Mouse (Mus musculus) hindbrain, embryonic 11.5 days (tissue): Measurements from ENCODE around the gene Abcd3. TPM values are rescaled to one million over a fixed set of nuclear protein-coding genes. Genes with fewer than 3 reads are reported as not detected.
"Not testable (repeated sequence)": the region's sequence is repeated elsewhere in the genome, so short reads cannot be mapped to it uniquely, and the experiment has no call there.

Source experiments
- ATAC-seq: fragments of 200-750 bp; cut with Nextera tagmentation; 2 replicates; pipeline ENCODE4 v1.8.0; 2017; ENCODE audit warnings: mild to moderate bottlenecking, moderate TSS enrichment, moderate library complexity; ENCODE audit not compliant: low FRiP score
- DNase-seq: peaks from one replicate; pipeline ENCODE4 v3.0.0-alpha.2; 2015; ENCODE audit warnings: low spot score
- H3K27ac ChIP-seq: fragments of 300-500 bp; sonication (generic); 2 replicates; pipeline ENCODE4 v1.5.1; 2014; ENCODE audit warnings: mild to moderate bottlenecking, low read depth, low read length
- H3K27me3 ChIP-seq: fragments of 300-500 bp; sonication (generic); 2 replicates; pipeline ENCODE4 v1.6.1; 2014; ENCODE audit warnings: mild to moderate bottlenecking, low read length, moderate library complexity, mixed read lengths; ENCODE audit not compliant: control insufficient read depth, insufficient read depth
- H3K36me3 ChIP-seq: fragments of 300-500 bp; sonication (generic); 2 replicates; pipeline ENCODE4 v1.6.1; 2014; ENCODE audit warnings: mild to moderate bottlenecking, low read length, moderate library complexity, mixed read lengths; ENCODE audit not compliant: control insufficient read depth, insufficient read depth
- H3K4me1 ChIP-seq: fragments of 300-500 bp; sonication (generic); replicated peaks from 2 replicates; pipeline ENCODE4 v1.6.1; 2014; ENCODE audit warnings: low read length, mixed read lengths; ENCODE audit not compliant: control insufficient read depth, insufficient read depth
- H3K4me2 ChIP-seq: fragments of 300-500 bp; sonication (generic); replicated peaks from 2 replicates; pipeline ENCODE4 v1.6.1; 2014; ENCODE audit warnings: mild to moderate bottlenecking, low read depth, low read length
- H3K4me3 ChIP-seq: fragments of 300-500 bp; sonication (generic); 2 replicates; pipeline ENCODE4 v1.5.1; 2014; ENCODE audit warnings: low read depth, low read length
- H3K9ac ChIP-seq: fragments of 300-500 bp; sonication (generic); 2 replicates; pipeline ENCODE4 v1.6.1; 2014; ENCODE audit warnings: low read depth, low read length
- H3K9me3 ChIP-seq: fragments of 300-500 bp; sonication (generic); 2 replicates; pipeline ENCODE4 v1.6.1; 2016; ENCODE audit warnings: low read length; ENCODE audit not compliant: control insufficient read depth
- WGBS: fragments of 180-500 bp; shearing (Covaris S2); extraction: QIAGEN DNeasy Blood & Tissue Kit; methylation state at CpG from one replicate; pipeline ENCODE4 v1.1.7; 2014; 5-methylcytosine and 5-hydroxymethylcytosine counted together
- polyA plus RNA-seq: library from polyadenylated mRNA; unstranded; fragments of >200 nt; fragmentation: Nextera tagmentation; extraction: Ambion mirVana; gene quantifications from 2 replicates; pipeline ENCODE4 v1.2.1, GENCODE M21; 2014

The Abcd3 gene
- polyA plus RNA-seq, 1 experiment from 2014 or later = 62.6 TPM

DNA sequence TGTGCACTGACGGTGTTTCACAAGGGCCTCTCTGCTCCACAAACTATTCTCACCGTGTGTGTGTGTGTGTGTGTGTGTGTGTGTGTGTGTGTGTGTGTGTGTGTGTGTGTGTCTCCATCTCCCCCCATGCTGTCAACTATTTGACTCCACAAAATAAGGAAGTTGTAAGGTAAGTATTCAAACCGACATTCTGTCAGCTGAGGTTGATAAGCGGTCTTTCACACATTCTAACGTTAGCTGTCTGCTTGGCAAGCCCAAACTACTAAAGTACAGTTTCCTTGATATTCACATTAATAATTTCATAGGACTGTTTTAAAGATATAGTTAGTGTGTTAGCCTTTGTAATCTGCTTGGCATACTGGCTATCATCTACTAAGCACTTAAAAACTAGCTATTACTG, 48.3 kb downstream of the Abcd3 start:
- Histone ChIP-seq H3K27ac (no peak overlapping the region), H3K27me3 (no peaks in the 10 kb centered on the region), H3K4me1 (no peaks in the 10 kb centered on the region), H3K4me2 (no peak overlapping the region), H3K9ac (no peak overlapping the region), H3K4me3 (no peak overlapping the region), H3K36me3 (no peaks in the 10 kb centered on the region), H3K9me3 (no peaks in the 10 kb centered on the region)
- WGBS = 92% methylated on average over 5 of the region's 5 CpGs
- DNase-seq (no peak), ATAC-seq (no peak)

- Histone ChIP-seq H3K9me3 (no peaks in the 10 kb centered on the region), H3K4me1 (no peaks in the 10 kb centered on the region), H3K9ac (no peak overlapping the region), H3K27me3 (no peaks in the 10 kb centered on the region), H3K27ac (no peak overlapping the region), H3K4me3 (no peak overlapping the region), H3K36me3 (no peaks in the 10 kb centered on the region), H3K4me2 (no peak overlapping the region)
- DNase-seq (no peak), ATAC-seq (no peak)
These were observed 49.1 kb downstream of the Abcd3 start for GRCm38 (mm10) chr3:121766048-121766447.

DNA sequence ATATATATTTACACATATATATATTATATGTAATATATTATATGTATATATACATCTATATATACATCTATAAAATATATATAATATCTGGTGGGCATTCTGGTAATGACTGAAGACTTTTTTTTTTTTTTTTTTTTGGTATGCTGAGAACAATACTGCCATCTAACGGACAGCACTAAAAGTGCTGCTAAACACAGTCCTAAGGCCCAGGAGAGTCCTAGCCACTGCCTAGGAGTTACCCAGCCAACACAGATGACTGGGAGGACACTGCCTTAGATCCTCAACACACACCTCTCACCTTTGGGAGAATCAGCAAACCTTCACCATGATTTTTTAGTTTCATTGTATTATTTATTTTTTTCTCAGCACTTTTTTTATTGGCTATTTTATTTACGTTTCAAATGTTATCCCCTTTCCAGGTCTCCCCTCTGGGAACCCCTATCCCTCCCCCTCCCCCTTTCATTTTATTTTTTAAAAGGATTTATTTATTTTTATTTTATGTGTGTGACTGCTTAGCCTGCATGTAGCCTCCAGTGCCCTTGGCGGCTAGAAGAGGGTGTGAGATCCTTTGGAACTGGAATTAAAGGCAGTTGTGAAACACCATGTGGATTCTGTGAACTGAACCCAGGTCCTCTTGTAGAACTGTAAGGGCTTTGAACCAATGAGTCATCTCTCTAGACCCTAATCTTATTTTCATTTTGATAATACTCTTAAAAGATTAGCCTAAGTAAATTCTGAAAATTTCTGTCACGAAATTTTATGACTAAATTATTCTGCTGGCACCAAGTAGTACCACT, 52.8 kb downstream of the Abcd3 start:
- peak; percentile 48 for DNase-seq
- Histone ChIP-seq H3K4me3 (no peak overlapping the region), H3K36me3 (no peaks in the 10 kb centered on the region), H3K9ac (no peak overlapping the region), H3K27ac (no peak overlapping the region), H3K4me1 (no peaks in the 10 kb centered on the region), H3K27me3 (no peaks in the 10 kb centered on the region), H3K4me2 (no peak overlapping the region), H3K9me3 (no peaks in the 10 kb centered on the region)
- ATAC-seq = no peak
- 65% methylated on average over 4 of the region's 4 CpGs for whole genome bisulfite sequencing

- ATAC-seq (no peak), DNase-seq (no peak)
- Histone ChIP-seq H3K4me1 (no peaks in the 10 kb centered on the region), H3K27ac (no peak overlapping the region), H3K9me3 (no peaks in the 10 kb centered on the region), H3K27me3 (no peaks in the 10 kb centered on the region), H3K9ac (no peak overlapping the region), H3K4me2 (no peak overlapping the region), H3K4me3 (no peak overlapping the region), H3K36me3 (no peaks in the 10 kb centered on the region)
- WGBS = 76% methylated on average over 7 of the region's 7 CpGs
These were observed 56.7 kb downstream of the Abcd3 start for GRCm38 (mm10) chr3:121758373-121758772.

DNA sequence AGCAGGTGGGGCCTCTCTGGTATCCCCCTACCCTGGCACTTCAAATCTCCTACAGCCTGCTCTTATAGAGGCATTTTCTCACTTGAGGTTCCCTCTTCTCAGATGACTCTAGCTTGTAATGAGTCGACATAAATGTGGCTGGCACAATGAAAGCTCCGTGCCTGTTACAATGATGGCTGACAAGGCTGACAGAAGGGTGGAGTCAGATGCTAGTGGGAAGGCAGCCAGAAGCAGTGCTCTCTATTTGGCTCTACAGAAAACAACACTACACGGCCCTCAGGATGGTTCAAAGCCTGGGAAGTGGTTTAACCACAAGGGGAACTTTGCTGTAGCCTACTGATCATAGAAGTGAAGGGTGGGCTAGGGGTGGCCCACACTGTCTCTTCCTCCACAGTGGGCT, 60.0 kb downstream of the Abcd3 start:
- DNase-seq (no peak), ATAC-seq (no peak)
- H3K27ac ChIP-seq = no peak overlapping the region
- no peak overlapping the region for H3K9ac ChIP-seq
- H3K4me3 ChIP-seq = no peak overlapping the region
- H3K4me2 ChIP-seq = no peak overlapping the region
- H3K27me3 ChIP-seq = no peaks in the 10 kb centered on the region
- no peaks in the 10 kb centered on the region for H3K36me3 ChIP-seq
- WGBS = 59% methylated on average over 3 of the region's 3 CpGs
- no peaks in the 10 kb centered on the region for H3K9me3 ChIP-seq
- H3K4me1 ChIP-seq = no peaks in the 10 kb centered on the region

DNA sequence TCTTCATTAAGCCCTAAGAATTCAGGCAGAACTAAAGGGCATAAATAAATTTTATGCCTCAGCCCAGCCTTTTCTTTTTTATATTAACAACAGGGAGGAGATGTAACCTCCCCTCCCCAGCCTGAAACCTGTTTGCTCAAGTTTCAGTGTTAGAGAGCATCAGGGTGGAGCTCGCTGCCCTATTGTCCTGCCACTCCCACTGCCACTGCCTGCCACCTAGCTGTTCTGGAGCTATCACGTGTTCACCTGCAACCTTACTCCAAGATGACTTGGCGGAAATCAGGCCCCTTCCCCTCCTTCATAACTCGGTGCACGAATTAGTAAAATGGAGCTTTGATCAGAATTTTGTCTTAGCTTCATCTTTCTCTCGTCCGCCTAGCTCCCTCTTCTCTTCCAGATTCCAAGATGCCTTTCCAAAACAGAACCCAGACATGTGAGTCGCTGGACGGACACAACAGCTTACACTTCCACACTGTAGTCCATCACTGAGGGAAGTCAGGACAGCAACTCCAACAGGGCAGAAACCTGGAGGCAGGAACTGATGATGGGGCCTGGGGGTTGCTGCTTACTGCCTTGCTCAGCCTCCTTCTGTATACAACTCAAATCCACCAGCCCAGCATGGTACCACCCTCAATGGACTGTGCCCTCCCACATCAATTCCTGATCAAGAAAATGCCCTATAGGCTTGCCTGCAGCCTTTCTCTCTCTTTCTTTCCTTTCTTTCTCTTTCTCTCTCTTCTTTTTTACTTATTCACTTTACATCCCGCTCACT, 60.6 kb downstream of the Abcd3 start:
- not testable (repeated sequence) for H3K27me3 ChIP-seq, H3K4me1 ChIP-seq, H3K36me3 ChIP-seq, H3K9me3 ChIP-seq, DNase-seq, H3K4me2 ChIP-seq, H3K27ac ChIP-seq, H3K9ac ChIP-seq, H3K4me3 ChIP-seq, ATAC-seq
- WGBS = 89% methylated on average over 10 of the region's 10 CpGs

- H3K27me3 ChIP-seq, H3K4me1 ChIP-seq, H3K4me3 ChIP-seq, H3K9ac ChIP-seq, DNase-seq, H3K27ac ChIP-seq, H3K4me2 ChIP-seq, H3K9me3 ChIP-seq, ATAC-seq, H3K36me3 ChIP-seq: not testable (repeated sequence)
- WGBS = 91% methylated on average over 4 of the region's 4 CpGs
These were observed 73.8 kb downstream of the Abcd3 start for GRCm38 (mm10) chr3:121741186-121741848.

GRCm38 (mm10) chr3:121739489-121740213, 75.5 kb downstream of the Abcd3 start:
- H3K4me1 ChIP-seq = no peaks in the 10 kb centered on the region
- H3K27ac ChIP-seq = no peak overlapping the region
- no peaks in the 10 kb centered on the region for H3K27me3 ChIP-seq
- H3K9ac ChIP-seq = no peak overlapping the region
- H3K4me3 ChIP-seq = no peak overlapping the region
- no peaks in the 10 kb centered on the region for H3K9me3 ChIP-seq
- DNase-seq (no peak), ATAC-seq (no peak)
- no peak overlapping the region for H3K4me2 ChIP-seq
- no peaks in the 10 kb centered on the region for H3K36me3 ChIP-seq
- WGBS = 64% methylated on average over 17 of the region's 17 CpGs
